Mouse (Mus musculus) adrenal gland, postnatal 25 days (tissue): ENCODE measurements around the gene Dlg2. TPM values are rescaled to one million over a fixed set of nuclear protein-coding genes. Genes with fewer than 3 reads are reported as not detected.

Experiments used
- DNase-seq: peaks from one replicate; pipeline ENCODE4 v3.0.0; 2021; ENCODE audit warnings: mixed read lengths
- total RNA-seq: library from RNA; stranded (reverse); gene quantifications from 2 replicates; pipeline ENCODE4 v1.2.3, GENCODE M21; 2021

The Dlg2 gene
- total RNA-seq, 1 experiment from 2014 or later: 148 TPM

DNA sequence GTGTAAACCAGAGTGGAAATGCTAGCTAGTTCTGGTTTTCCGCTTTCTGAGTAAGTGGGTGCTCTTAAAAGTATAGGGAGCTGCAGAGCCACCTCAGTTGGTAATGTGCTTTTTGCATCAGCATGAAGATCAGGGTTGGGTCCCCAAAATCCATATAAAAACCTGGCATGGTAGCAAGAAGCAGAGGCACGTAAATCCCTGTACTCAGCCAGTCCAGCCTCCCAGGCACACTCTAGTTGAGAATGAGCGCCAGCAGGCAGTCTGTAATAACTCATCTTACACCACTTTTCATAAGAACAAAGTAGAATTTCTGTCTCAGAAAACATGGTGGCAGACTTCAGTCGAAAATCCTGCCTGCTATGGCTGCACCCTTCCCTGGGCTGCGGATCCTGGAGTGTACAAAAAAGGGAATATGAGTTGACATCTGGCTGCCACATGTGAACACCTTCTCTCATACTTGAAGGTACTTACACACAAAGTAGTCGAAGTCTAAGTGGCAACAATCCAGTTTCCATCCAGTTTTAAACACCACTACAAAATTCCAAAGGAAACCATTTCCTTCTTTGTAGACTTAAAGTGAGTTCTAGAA lies 1915.7 kb downstream of the Dlg2 start:
- no peak for DNase-seq

DNA sequence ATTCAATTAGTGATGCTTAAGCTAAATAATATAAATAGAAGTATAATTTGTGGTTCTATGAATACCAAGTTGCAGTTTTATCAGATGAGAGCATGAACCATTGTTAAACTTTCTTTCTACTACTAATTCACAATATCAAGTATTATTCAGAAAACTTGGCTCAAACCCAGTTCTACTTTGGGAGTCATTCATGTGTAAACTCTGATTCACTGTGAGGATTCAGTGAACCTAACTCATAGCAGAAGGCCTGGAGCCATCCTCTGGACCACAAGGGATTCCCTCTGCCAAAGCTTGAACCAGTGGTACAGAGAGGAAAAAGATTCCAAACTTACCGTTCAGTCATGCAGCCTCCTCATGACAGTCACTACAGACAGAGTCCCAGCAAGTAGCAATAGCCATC lies 1920.3 kb downstream of the Dlg2 start:
- no peak for DNase-seq

DNA sequence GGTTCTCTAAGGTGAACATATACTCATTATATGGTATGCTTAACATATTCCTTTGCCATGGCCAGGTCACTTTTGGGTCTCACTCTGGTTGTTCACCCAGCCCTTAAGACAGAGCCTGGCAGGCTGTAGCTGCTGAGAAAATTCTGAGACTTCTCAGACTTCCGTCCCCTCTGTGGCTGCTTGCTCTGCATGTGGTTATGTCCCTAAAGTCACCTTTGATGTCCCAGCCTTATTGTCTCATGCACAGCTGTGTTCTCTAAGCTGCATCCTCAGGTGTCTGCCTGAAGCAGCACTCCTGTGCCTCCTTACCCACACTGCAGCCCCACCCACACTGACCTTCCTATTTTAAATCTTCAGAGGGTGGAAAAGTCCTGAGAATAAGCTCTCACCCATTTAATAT lies 1922.4 kb downstream of the Dlg2 start:
- no peak for DNase-seq

DNA sequence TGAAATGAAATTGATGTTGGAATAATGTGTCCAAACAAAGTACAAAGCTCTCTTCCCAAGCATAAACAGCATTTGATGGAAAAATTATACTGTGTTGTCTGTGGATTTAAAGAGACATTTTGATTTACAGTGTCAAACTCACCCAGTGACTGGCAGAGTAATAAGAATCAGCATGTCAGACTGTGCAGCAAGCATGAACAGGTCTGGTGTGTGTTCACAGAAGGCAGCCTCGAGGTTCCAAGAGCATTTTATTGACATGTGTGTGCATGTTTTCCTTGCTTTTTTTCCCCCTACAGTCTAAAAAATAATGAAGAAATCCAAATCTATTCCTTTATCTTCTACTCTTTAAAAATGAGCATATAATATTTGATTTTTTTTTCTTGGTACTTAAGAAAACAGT lies 1924.1 kb downstream of the Dlg2 start:
- no peak for DNase-seq

- DNase-seq: no peak
These were observed 1924.7 kb downstream of the Dlg2 start for GRCm38 (mm10) chr7:92401001-92401688.

DNA sequence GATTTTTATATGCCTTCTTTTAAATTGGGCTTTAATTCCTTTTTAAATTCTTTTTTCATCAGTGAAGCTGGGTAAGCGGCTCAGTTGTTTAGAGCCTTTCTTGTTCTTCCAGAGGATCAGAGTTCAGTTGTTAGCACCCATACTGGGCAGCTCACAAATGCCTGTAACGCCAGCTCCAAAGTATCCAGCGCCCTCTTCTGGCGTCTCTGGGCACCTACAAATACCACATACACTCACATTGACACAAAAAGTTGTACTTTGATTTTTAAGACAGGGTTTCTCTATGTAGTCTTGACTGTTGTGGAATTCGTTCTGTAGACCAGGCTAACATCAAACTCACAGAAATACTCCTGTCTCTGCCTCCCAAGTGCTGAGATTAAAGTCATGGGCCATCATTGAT lies 1932.0 kb downstream of the Dlg2 start:
- DNase-seq: no peak

DNA sequence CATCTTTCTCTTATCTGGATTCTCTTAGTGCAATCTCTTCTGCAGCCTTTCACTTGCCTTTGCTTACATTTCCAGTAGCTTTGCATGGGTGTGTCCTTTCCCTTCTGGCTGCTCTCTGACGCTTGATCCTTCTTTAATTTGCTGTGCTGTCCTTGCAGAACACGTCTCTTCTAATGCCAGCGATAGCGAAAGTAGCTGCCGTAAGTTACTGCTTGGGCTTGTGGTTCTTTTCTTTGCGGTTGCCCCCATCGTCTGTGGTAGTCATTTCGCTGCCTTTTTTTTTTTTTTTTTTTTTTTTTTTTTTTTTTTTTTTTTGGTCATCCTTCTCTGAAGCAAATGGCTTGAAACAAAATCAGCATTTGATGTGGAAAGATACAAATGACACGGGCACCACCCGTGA lies 1944.0 kb downstream of the Dlg2 start:
- DNase-seq: no peak

DNA sequence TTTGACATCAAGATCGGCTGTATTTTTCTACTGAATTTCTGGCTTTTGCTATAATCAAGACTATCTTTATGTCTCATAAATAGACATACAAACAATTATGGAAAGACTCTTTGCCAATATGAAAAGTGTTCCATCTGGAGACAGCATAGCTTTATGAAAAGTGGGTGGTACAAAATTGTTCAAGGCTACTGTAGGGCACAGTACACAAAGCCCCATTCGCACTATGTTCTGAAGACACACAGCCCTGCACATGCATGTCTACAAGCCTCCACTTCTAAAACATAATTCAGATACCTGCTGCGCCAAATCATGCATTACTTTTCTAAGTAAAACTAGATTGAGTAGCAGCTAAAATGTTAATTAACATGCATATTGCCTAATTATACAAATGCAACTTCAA lies 1946.5 kb downstream of the Dlg2 start:
- no peak for DNase-seq

DNA sequence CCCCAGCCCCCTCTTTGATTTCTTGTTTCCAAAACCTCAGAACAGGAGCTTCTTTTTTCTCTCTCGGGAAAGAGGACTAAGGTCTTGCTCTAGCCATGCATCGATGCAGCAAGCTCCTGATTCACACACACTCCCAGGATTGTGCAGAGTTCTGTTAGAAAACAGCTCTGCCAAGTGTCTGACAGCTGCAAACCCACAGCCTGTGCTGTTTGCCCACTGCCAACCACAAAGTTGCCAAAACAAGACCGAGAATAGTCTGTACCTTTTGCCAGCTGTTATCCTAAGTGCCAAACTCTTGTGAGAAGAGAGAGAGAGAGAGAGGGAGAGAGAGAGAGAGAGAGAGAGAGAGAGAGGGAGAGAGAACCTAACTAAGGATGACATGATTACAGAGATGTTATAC lies 1948.2 kb downstream of the Dlg2 start:
- no peak for DNase-seq

- no peak for DNase-seq
These were observed 1950.8 kb downstream of the Dlg2 start for GRCm38 (mm10) chr7:92427280-92427679.

GRCm38 (mm10) chr7:92428629-92429028 lies 1952.2 kb downstream of the Dlg2 start:
- DNase-seq: no peak

- no peak for DNase-seq
These were observed 1953.8 kb downstream of the Dlg2 start for GRCm38 (mm10) chr7:92430254-92430653.

DNA sequence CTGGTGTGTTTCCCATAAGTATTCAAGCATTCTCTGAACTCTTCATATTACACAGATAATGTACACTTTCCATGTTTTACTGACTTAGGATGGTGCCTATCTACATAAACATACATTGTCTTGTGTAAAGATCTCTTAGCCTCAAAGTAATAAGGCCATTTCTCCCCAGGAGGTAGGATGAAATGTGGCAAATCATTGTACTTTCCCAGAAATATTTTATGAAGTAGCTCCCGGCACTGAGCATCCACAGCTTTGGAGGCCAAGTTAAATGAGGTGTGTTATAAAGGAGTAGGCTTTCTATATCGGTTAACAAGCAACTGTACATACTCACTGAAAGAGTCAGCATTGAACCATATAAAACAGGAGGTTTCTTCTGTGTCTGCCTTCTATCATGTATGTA lies 1960.7 kb downstream of the Dlg2 start:
- DNase-seq: no peak

- DNase-seq: peak; percentile 13
These were observed 1963.3 kb downstream of the Dlg2 start for GRCm38 (mm10) chr7:92439503-92440487.

DNA sequence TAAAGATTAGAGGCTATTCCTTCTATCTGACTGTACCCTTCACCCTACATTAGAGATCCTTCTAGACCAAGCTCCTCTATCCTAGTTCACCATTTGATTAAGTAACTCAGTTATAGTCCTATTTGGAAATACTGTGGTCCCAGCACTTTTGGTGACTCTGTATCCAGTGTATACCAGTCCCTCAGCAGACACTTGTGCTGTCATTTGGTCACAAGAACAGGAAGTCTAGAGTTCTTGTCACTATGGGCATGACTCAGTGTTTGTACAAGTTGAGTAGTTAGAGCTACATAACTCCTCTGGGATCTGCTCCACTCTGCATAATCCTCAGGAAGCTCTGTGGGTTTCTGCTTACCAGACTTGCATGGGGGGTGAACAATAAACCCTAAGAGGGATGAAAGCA lies 1965.1 kb downstream of the Dlg2 start:
- no peak for DNase-seq

DNA sequence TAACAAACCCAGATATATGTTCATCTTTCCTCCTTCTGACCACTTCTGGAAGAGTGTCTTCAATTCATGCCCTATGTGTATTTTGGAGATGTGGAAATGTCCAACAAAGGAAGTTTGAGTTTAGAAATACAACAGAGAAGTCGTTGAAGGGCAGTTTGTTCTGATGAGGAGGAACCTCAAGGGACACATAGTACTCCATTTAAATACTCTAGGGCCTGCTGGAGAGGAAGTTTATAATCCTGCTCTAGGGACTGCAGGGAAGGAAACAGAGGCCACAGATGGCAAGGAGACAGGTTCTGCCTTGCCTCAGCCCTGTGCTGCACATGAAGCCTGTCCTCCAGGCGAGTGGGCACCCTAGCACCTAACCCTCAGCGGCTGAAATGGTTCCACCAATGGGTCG lies 1965.6 kb downstream of the Dlg2 start:
- DNase-seq: no peak

DNA sequence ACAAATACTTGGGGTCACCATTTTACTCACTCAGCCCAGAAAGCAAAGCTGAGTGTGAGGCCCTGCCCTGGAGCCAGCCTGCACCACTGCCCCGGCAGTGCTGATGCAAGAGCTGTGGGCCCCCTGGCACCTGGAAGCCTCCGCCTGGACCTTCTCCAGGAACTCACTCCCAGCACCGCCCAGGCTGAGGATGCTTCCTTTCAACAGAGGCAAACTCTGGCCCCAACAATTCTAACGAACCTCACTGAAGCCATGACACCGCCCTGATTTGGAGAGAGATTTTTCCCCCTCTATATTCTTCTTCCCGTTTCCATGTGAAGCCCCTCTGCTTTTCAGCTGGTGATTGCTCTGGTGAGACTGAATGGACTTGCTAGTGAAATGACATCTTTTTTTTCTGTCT lies 1971.5 kb downstream of the Dlg2 start:
- peak; percentile 24 for DNase-seq

DNA sequence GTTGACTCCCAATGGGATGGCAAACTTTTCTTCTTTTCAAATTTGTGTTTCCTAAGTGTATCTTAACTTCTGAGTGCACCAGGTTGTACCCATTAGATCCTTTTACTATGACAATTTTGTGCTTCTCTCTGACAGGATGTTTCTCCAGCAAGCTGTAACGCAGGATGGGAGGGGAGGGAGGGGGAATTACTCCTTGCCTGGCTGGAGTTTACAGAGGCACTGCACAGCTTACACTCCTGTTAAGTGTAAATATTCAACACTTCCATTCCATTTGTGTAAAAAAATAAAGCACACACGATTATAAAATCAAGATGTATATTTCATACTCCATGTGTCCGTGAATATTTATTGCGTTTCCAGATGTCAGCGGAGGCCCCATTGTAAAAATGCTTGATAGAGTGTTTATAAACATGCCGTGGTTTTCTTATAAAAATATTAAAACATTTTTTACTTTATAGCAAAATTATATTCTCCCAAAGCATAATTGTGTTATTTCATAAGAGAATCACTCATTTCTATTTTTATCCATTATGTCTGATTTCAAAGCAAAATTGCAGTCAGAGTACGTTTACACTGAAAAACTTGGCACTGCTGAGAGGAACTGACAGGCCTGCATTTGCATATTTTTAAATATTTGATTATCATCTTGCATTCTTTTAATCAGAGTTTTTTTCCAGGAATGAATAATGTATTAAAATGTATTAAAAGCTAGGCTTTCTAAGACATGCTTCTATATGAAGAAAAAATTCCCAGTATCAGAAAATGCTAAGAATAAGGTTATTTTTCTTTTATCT lies 1972.5 kb downstream of the Dlg2 start:
- DNase-seq: no peak

DNA sequence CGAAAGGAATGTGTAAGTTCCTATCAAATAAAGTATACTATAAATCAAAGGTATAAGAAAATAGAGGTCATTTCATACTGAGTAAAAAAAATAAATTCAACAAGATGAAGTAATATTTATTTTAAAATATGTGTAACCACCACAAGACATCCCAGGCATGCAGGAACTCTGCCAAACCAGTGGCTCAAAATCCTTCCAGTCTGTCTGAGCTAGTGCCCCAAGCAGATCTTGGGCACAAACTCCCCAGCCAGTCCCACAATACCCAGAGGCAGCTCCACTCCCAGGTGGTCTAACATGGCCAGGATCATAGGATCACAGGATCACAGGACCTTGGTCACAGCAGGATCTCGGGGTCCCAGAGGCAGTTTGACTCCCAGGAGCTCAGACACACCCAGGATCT lies 1977.7 kb downstream of the Dlg2 start:
- DNase-seq: no peak

- DNase-seq: no peak
These were observed 1979.5 kb downstream of the Dlg2 start for GRCm38 (mm10) chr7:92455927-92456326.

DNA sequence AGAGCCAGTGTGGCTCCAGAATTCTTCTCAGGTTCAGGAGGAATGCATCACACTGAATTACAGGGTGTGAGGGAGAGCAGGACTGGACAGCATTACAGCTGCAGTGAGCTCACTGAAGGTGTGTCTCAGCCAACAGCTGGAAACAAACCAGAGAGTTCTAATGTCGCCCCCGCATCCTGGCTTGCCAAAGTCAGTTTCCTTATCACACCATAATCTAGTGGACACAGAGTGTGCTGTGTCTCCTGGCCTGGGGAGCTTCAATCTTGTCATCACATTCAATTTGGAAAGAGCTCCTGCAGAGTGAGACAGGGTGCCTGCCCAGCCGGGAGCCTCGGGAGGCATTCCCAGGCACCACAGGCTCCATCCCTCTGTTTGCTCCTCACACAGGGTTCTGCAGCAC lies 1981.3 kb downstream of the Dlg2 start:
- no peak for DNase-seq

DNA sequence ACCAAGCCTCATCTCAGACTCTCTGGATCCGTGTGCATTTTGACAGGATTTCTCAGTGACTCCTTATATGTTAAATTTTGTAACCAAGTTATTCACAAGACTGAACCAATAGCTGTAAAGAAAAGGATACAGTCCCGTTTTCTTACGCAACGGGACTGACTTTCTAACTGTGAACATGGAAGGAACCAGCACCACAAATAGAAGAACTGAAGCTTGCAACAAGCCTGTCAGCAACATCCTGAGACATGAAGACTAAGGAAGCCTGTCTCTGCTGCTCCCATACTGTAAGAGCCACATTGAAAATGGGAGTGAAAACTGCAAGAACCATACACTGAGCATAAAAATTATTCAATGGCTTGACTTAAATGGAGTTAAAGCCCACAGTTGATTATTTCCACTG lies 1981.8 kb downstream of the Dlg2 start:
- no peak for DNase-seq
